Mouse (Mus musculus): ENCODE measurements around the gene Arl15.

Gene Arl15

DNA sequence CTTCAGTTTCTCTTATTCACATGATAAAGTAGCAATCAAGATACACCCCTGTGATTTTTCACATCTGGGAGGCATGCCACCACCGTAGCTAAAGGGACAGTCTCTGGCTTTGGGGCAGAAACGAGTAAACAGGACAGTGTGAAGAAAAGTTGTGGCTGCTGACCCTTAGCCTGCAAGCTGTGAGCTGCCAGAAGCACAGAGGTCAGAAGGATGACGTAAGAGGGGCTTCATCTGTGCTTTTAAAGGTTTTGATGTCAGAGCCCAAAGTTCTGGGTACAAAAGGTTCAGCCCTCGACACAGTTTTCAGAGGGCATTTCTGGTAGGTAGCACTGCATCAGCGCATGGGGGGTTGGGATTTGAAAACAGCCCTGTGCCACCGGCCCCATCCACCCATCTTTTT, 266.0 kb downstream of the Arl15 start:
- no peak for DNase-seq (ENCODE audit: low spot score)

DNA sequence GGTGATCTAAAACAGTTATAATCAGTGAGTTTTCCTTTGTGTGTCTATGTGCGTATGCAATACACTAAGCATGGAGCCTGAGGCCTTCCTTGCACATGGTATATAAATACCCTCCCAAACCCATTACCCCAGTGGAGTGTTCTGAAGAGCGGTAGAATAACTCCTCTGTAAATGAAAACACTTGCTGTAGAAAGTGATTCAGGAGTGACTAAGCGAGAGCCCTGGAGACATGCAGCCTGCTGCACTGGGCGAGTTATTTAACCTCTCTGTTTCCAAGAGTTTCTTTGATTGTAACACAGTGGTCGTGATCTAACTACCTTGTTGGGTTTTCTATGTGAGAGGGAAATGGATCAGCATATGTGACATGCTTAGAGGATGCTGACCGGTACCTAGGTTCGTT, 266.9 kb downstream of the Arl15 start:
- no peak for DNase-seq (ENCODE audit: low spot score)

DNA sequence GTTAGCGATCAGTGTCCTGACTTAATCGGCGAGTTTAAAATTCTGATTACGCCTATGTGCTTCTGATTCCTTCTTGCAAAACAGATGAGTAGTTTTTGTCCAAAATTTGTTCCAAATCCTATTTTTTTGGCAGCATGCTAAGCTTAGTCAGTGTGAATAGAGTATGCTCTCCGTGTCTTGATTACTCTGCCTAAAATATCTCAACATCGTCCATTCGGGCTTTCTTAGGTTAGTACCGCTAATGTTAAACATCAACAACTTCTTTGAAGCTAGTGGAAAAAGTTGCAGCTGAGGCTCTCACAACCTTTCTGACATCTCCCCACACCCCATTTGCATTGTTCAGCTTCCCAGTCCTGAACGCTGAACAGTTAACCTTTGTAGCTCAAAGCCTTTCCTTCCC, 269.8 kb downstream of the Arl15 start:
- no peak for DNase-seq (ENCODE audit: low spot score)

DNA sequence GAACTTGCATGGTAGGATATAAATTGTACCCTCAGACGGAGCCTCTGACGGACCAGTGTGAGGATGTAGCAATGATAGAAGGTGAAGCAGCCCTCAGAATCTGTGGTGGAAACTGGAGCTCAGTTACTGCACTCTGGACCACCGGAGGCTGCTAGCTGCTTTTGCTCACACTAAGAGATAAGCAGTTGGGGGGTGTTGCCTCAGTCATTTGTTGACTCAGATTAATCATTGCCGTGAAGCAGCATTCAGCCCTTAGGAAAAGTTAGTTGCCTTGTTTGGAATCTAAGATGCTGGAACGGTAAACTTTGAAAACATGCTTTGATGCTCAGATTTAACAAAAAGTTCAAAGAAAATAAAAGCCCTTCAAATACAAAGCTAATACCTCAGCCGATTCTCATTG, 270.7 kb downstream of the Arl15 start:
- DNase-seq (ENCODE audit: low spot score), result no peak

DNA sequence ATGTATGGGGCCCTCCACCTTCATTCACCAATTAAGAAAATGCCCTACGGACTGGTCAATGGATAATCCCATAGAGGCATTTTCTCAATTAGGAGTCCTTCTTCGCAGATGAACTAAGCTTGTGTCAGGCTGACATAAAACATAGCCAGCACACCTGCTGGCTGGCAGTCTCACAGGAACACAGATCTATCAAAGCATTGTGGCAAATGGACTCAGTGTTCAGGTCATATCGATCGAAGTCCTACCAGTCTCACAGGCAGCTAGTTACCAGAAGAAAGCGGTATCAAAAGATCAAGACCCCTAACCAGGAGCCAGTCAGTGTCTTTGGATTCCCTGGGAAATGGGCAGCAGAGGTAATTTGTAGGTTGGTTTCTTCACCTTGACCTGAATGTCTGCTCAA, 274.1 kb downstream of the Arl15 start:
- no peak for DNase-seq (ENCODE audit: low spot score)

DNA sequence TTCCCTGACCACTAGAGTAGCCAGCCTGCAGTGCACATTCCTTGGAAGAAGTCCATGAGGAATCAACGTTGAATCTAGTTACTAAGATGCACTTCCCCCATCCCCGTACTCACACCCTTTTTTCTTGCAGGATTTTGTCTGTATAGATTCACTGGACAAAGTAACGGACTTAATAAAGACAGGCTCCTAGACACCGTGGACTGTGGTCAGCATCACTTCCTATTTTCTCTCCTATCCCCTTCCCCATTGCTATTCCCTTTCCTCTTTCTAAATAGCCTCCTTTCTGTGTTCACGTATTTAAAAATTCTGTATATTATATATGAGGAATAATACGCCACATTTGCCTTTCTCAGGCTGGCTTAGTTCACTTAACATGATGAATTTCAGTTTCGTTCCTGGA, 277.1 kb downstream of the Arl15 start:
- DNase-seq (ENCODE audit: low spot score), result no peak

DNA sequence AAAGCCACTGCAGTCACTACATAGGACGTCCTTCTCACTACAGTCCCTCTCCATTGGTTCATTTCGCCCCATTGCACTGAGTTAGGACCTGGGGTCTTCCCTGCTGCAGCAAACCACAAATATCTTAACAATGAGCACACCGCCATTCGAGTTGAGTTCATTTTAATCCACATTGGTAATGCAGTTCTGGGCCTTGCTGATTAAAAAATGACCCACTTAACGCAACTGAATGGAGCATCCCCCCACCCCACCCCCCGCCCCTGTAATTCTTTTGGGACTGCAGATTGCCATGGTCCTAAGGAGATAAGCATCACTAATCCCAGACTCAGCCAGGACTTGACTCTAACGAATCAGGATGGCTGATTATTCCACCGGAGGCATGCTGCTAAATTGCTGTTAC, 280.2 kb downstream of the Arl15 start:
- no peak for DNase-seq (ENCODE audit: low spot score)

DNA sequence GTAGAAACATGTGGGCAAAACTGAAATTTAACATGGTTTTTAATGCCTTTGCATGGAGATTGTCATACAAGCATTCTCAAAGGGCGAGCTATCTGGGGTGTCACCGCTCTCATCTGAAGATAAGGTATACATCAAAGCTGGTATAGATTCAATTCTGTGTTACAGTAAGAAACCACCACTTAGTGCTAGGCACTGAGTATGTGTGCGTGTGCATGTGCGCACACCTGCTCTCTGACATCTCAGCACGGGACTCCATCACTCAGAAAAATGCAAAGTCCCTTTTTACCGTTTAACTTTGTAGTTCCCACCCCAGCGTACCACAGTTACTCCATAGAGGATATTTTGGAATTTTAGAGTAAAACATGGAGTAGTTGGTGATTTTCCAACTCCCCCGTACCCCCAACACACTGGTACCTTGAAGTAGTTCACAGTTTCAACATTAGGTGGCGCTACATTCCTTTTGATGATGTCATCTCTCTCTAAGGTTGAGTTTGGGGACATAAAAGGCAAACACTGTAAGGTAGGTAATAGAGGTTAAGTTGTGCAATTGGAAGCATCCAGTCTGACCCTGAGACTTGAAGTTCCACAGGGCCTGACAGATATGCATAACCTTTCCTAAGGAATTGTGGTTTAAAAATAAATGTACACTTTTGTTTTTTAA, 281.5 kb downstream of the Arl15 start:
- no peak for DNase-seq (ENCODE audit: low spot score)

DNA sequence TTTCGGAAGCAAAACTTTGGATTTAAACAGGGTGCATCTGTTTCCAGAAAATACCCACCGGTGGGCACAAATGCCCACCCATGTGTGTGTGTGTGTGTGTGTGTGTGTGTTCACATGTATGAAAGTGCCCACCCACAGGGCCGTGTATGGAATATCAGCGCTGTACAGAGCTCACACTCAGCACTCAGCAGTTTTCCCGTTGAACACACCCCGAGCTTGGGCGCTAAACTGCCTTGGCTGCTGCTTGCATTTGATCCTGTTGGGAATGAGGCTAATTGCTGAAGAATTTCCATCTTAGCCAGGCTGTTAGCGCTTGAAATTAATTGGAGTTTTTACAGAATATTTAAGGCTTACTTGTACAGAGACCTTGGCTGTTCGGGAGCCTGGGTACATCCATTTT, 282.9 kb downstream of the Arl15 start:
- DNase-seq (ENCODE audit: low spot score), result no peak

DNA sequence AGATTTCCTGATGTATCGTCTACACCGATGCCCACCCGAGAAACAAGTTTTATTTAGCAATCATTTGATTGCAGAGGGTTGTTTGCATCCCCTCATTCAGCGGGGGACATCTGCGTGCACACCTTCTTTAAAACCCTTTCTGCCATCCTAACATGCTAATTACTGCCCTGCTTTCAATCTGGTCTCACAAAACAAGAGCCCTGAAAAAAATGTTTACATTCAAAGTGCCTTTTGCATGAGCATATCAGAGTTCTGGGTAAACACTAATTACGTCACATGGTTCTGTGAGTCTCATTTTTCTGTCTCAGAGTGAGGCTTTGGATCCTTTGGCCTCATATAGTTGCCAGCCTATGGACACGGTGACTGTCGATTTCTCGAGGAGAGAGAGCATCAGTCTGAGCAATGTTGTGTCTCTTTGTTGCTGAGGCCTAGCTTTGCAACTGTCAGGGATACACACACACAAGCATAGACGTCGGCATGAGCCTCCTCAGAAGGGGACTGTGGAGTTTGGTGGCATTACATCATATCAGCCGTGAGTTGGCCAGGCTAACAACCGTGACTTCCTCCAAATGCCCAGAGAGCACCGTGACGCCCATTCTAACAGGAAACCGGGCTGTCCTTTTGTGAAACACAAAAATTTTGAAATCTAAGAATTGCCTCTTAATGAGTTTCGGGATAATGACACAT, 283.4 kb downstream of the Arl15 start:
- DNase-seq (ENCODE audit: low spot score), result no peak

DNA sequence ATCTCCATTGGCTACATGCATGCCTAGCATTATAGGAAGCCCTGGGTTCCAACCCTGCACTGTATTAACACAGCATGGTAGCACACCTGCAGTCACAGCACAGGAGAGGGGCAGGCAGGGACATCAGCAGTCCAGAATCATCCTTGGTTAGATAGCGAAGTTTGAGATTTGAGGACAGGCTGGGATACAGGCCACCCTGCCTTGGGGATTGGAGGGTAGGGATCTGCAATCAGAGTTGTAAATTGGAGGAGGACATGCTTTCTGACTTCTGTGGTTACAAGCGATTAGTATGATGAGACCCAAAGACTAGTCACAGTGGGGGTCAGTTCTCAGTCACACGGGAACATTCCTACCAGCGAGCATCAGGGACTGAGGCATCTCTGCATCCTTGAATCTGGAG, 284.5 kb downstream of the Arl15 start:
- DNase-seq (ENCODE audit: low spot score), result no peak

DNA sequence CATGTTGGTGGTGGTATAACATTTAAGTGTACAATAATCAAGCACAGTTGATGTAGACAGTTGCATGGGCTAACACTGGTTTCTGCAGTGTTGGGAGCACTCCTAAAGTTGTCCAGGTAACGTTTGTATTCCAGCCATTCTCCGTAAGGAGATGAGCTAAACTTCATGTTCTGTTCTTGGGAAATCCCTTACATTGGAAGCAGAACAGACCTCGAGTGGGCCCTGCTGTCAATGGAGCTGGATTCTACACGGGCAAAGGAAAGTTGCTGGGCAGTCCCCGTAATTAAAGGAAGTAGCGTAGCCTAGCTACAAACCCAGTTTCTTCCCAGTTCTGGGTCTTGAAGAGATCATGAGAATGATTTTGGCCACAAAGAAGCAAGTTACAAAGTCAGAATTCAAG, 285.4 kb downstream of the Arl15 start:
- no peak for DNase-seq (ENCODE audit: low spot score)

DNA sequence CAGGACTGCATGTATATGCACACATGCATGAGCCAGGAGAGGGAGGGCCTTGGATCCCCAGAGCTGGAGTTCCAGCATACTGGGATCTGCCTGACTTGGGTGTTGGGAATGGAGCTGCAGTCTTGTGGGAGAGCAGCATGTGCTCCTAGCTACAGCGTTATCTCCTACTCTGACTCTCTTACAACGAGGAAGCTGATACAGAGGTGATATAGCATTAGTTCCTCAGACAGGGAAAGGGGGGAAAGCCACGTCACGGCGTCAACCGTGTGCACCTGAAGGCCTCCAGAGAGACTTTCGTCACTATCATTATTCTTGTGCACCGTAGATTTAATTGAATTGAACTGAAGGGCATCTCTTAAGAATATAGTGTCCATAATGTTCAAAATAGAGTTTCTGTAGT, 286.2 kb downstream of the Arl15 start:
- no peak for DNase-seq (ENCODE audit: low spot score)

DNA sequence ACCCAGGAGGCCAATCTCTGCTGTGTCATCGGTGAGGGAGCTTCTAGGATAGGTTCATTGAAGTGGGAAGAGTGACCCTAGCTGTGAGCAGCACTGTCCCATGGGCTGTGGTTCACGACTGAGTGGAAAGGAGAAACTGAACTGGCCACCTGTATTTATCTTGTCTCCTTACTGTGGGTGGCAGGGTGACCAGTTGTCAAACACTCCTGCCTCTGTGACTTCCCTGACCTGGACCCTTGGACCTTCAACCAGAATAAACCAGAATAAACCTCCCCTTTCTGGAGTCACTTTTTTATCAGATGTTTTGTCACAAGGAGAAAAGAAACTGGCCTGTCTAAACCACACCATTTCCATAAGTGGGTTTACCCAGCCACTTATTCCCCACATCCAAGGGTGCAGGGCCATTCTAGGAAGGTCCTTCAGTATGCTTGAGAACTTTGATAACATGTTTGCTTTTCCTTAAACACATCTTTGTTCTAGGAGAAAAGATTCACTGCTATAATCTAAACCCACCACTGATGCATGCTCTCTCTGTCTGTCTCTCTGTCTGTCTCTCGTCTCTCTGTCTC, 289.3 kb downstream of the Arl15 start:
- no peak for DNase-seq (ENCODE audit: low spot score)

DNA sequence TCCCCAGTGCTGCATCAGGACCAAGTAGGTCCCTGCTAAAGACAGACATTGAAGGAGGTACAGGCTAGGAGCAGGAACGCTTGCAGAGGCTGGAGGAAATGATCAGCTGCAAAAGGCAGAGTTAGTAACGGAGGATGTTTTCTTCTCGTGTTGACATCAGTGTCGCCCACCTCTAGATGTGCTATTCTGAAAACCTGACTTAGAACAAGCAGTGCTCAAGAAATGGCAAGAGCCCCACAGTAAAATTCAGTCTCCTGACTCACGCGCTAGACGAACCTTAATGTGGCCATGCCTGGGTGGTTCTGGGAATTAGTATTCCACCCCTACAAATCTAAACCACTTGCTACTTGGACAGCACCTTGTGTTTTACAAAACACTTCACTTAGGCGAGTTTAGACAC, 291.1 kb downstream of the Arl15 start:
- no peak for DNase-seq (ENCODE audit: low spot score)

DNA sequence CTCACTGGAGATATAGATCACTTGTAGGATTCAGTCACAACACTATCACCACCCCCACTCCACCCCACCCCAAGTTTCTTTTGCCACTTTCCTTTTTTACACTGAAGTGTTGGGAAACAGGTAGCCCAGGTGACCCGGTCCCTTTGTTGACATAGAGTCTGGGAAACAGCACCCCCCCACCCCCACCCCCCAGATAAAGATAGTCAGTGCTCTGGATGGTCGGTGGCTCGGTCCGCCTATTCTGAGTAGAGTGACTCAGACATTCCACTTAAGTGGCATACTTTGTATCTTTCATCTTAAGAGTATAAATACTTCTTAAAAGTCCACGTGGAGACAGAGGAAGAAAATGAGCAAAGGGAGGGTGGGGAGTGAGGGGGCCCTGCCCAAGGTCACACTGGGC, 292.0 kb downstream of the Arl15 start:
- no peak for DNase-seq (ENCODE audit: low spot score)

DNA sequence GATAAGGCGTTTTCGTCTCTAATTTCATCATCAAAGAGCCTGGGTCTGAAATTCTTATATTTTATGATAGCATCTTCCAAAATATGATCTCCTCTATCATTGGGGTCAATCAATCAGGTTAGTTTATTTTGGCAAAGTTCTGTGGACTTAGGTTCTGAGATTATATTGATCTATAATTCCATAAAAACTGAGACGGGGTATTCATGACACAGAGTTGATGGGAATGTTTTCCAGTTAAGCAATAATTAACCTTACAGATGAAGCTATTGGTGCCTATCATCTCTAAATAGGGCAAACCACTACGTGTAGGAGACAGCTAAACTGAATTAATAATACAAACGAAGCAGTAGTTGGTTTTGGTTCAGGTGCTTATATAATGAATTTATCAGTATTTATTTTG, 292.5 kb downstream of the Arl15 start:
- DNase-seq (ENCODE audit: low spot score), result no peak

DNA sequence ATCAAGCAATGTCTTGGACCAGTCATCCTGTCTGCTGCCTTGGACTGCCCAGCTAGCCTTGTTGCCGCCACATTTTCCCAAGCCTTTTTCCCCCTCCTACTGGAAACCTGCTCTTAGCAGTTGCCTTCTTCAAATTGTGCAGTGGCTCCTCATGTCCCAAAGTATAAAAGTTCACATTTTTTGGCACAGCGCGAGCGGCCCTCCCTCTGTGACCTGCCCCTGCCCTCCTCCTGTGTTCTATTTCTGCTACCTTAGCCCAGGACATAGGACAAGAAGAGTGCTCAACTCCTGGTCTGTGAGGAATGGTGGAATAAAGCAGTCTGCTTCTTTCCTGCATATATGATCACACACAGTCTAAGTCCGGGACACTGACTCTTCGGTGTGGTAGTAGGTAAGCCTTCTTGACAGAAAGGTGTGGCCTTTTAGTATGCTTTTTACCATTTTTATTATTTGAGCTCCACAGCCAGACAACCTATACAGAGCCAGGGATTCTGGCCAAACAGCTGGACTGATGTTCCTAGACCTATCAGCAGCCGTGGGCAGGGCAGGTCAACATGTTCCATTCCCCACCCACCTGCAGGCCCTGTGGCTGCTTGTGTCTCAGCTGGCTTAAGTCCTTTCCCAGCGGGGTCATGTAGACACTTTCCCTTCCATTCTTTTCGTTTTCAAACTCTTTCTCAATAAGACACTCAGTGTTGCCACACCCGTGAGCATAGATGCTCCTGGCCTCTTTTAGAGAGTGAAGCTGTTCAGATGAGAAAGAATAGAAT, 293.6 kb downstream of the Arl15 start:
- DNase-seq (ENCODE audit: low spot score), result no peak

DNA sequence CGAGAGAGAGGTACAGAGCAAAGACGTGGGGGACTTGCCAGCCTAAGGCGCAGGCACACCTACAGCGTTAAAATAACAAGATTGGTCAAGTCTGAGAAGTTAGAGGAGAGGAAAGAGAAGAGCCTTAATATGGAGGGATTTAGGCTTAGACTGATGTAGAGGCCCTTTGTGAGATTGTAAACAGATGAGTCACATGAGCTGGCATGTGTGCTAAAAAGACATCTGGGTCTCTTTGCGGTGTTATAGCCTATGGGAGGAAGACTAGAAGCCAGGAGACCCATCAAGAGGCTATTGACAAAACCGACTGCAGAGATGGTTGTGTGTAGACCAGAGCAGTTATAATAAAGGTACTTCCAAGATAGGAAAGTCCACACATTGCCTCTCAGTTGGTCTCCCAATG, 296.5 kb downstream of the Arl15 start:
- DNase-seq (ENCODE audit: low spot score), result no peak

DNA sequence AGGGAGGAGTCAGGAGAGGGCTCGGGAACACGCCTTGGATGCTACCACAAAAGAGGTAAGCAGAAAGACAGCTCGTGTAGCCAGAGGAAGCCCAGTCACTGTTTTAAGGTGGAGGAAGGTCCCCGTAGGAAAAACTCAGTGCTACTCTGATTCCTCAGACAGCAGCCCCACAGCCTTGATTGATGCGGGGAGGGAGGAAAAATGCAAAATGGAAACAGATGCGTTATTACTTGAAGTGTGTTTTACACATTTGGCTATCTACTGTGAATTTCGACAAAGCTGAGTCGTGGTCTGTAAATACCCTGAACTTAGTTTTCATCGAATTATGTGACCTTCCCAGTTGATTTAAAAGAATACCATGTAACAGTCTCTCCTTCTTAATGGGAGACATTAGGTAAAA, 296.9 kb downstream of the Arl15 start:
- no peak for DNase-seq (ENCODE audit: low spot score)

DNA sequence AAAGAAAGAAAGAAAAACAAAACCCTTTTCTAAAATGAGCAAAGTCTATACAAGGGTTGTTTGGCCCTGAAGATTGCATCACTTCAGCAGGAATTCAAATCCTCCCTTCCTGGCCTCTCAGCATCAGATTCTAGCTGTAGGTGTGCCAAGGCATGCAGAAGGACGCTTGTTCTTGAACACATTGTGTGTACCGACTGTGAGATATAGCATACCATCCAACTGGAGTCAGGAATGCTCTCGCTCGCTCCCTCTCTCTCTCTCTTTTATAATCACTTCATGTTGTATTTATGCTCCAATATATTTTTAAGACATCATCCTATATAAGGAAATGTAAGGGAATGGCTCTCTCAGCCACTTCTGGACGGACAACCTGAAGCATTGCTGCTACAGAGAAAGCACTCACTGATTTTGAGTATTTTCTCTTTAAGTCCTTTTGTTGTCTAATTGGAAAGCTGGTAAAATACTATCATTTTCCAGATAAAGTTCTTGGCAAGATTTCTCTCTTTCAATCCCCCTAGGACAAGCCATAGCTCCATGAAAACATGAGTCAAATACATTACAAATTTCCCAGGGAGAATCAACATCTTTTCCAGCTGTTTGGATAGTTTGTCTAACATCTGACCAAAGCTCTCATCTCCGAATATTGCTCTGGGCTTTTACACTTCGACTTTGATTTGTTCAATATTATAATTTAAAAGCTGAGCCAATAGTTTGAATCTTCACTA, 300.0 kb downstream of the Arl15 start:
- DNase-seq (ENCODE audit: low spot score), result no peak

DNA sequence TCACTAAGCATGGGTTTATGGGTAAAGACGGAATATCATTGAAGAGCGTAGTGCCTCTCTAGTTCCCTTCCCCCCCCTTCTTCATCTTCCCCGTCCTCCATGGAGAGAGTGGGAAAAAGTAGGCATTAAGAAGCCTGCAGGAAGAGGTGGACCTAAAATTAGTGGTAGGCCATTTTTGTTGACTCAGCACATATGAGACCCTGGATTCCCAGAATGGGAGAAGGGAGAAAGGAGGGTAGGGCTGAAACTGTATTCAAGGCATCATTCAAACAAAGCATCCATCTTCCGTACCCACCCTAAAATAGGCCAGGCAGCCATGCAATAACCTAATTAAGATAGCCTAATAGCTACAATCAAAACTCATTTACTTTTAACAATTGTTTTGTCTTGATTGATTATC, 301.1 kb downstream of the Arl15 start:
- DNase-seq (ENCODE audit: low spot score), result no peak

All from ovary, adult 18-20 months (tissue).